Mouse (Mus musculus): ENCODE data around the gene Las1l. TPM values are rescaled to one million over a fixed set of nuclear protein-coding genes. Genes with fewer than 3 reads are reported as not detected.
A peak's percentile ranks its signal among the peaks of the same experiment; 100 is the strongest.

The Las1l gene
- total RNA-seq, 1 experiment: 56.1 TPM

GRCm38 (mm10) chrX:95969936-95970335 is 13.2 kb upstream of the Las1l start:
- H3K4me3 ChIP-seq (ENCODE audit: insufficient read depth in 1 of 2, low read depth in 1 of 2, low read length in 2 of 2, poor library complexity in 1 of 2, severe bottlenecking in 1 of 2): no peak overlapping the region
- no peak for TF ChIP-seq CHD2 (IDR thresholded peaks at IDR 0.05; ENCODE audit: low read depth, low read length)
- TF ChIP-seq ZC3H11A (IDR thresholded peaks at IDR 0.05; ENCODE audit: borderline replicate concordance, low read depth, low read length): no peak
- TF ChIP-seq ZNF384 (IDR thresholded peaks at IDR 0.05; ENCODE audit: low read depth, low read length): no peak
- no peak for TF ChIP-seq HCFC1 (IDR thresholded peaks at IDR 0.05; ENCODE audit: borderline replicate concordance, insufficient read depth, low read length)
- TF ChIP-seq MAFK (IDR thresholded peaks at IDR 0.05; ENCODE audit: insufficient read depth, low read depth, low read length): no peak

GRCm38 (mm10) chrX:95969116-95969515 is 12.4 kb upstream of the Las1l start:
- in situ Hi-C loops (cut with MboI; ENCODE audit: low sequenced_read_pairs in 2 of 2, unreplicated experiment in 2 of 2): no loop called here
- peaks cover 0 to 7% of the 10 kb centered on the region in 2 experiments; a peak in 1 of 4 replicates for H3K4me1 ChIP-seq (ENCODE audit: control insufficient read depth in 2 of 2, insufficient read depth in 2 of 2, low read length in 2 of 2, poor library complexity in 1 of 2)
- H3K36me3 ChIP-seq (ENCODE audit: control insufficient read depth, insufficient read depth, low read length, poor library complexity, severe bottlenecking): no peaks in the 10 kb centered on the region
- H3K27ac ChIP-seq (ENCODE audit: insufficient read depth, low read depth, low read length, poor library complexity, severe bottlenecking): no peak overlapping the region; the same call in 1 of the 2 replicates
- H3K9ac ChIP-seq (ENCODE audit: insufficient read depth, low read depth, low read length, poor library complexity, severe bottlenecking): peak overlapping the region; percentile 52; the same call in 1 of the 2 replicates
- TF ChIP-seq CHD2 (IDR thresholded peaks at IDR 0.05; ENCODE audit: low read depth, low read length) (no peak), ZNF384 (IDR thresholded peaks at IDR 0.05; ENCODE audit: low read depth, low read length) (no peak), MAFK (IDR thresholded peaks at IDR 0.05; ENCODE audit: insufficient read depth, low read depth, low read length) (no peak), HCFC1 (IDR thresholded peaks at IDR 0.05; ENCODE audit: borderline replicate concordance, insufficient read depth, low read length) (no peak), ZC3H11A (IDR thresholded peaks at IDR 0.05; ENCODE audit: borderline replicate concordance, low read depth, low read length) (no peak)
- H3K4me3 ChIP-seq (ENCODE audit: insufficient read depth in 1 of 2, low read depth in 1 of 2, low read length in 2 of 2, poor library complexity in 1 of 2, severe bottlenecking in 1 of 2): peak overlapping the region in 1 of 2 experiments; percentile 27; a peak in 2 of 4 replicates
- no peaks in the 10 kb centered on the region for H3K9me3 ChIP-seq (ENCODE audit: control insufficient read depth, insufficient read depth, low read depth, low read length)
- DNase-seq (ENCODE audit: low read depth, low spot score): no peak

More at GRCm38 (mm10) chrX:95969936-95970335, 13.2 kb upstream of the Las1l start:
- Histone ChIP-seq H3K9ac (ENCODE audit: insufficient read depth, low read depth, low read length, poor library complexity, severe bottlenecking) (no peak overlapping the region), H3K36me3 (ENCODE audit: control insufficient read depth, insufficient read depth, low read length, poor library complexity, severe bottlenecking) (no peaks in the 10 kb centered on the region), H3K4me1 (ENCODE audit: control insufficient read depth in 2 of 2, insufficient read depth in 2 of 2, low read length in 2 of 2, poor library complexity in 1 of 2) (peaks cover 0 to 7% of the 10 kb centered on the region in 2 experiments; a peak in 1 of 4 replicates), H3K27ac (ENCODE audit: insufficient read depth, low read depth, low read length, poor library complexity, severe bottlenecking) (no peak overlapping the region), H3K9me3 (ENCODE audit: control insufficient read depth, insufficient read depth, low read depth, low read length) (no peaks in the 10 kb centered on the region)
- no peak for DNase-seq (ENCODE audit: low read depth, low spot score)
- in situ Hi-C loops (cut with MboI; ENCODE audit: low sequenced_read_pairs in 2 of 2, unreplicated experiment in 2 of 2): no loop called here

GRCm38 (mm10) chrX:95968594-95968965 is 11.8 kb upstream of the Las1l start:
- Histone ChIP-seq H3K36me3 (ENCODE audit: control insufficient read depth, insufficient read depth, low read length, poor library complexity, severe bottlenecking) (no peaks in the 10 kb centered on the region), H3K27ac (ENCODE audit: insufficient read depth, low read depth, low read length, poor library complexity, severe bottlenecking) (peak overlapping the region; percentile 25; the same call in 1 of the 2 replicates), H3K4me1 (ENCODE audit: control insufficient read depth in 2 of 2, insufficient read depth in 2 of 2, low read length in 2 of 2, poor library complexity in 1 of 2) (peaks cover 0 to 7% of the 10 kb centered on the region in 2 experiments; a peak in 1 of 4 replicates), H3K9ac (ENCODE audit: insufficient read depth, low read depth, low read length, poor library complexity, severe bottlenecking) (peak overlapping the region; percentile 72), H3K9me3 (ENCODE audit: control insufficient read depth, insufficient read depth, low read depth, low read length) (no peaks in the 10 kb centered on the region), H3K4me3 (ENCODE audit: insufficient read depth in 1 of 2, low read depth in 1 of 2, low read length in 2 of 2, poor library complexity in 1 of 2, severe bottlenecking in 1 of 2) (peak overlapping the region; percentile 63 to 96)
- in situ Hi-C loops (cut with MboI; ENCODE audit: low sequenced_read_pairs in 2 of 2, unreplicated experiment in 2 of 2): no loop called here
- DNase-seq (ENCODE audit: low read depth, low spot score): peak; percentile 79
- TF ChIP-seq ZNF384 (IDR thresholded peaks at IDR 0.05; ENCODE audit: low read depth, low read length) (no peak), ZC3H11A (IDR thresholded peaks at IDR 0.05; ENCODE audit: borderline replicate concordance, low read depth, low read length) (no peak), MAFK (IDR thresholded peaks at IDR 0.05; ENCODE audit: insufficient read depth, low read depth, low read length) (no peak), HCFC1 (IDR thresholded peaks at IDR 0.05; ENCODE audit: borderline replicate concordance, insufficient read depth, low read length) (no peak), CHD2 (IDR thresholded peaks at IDR 0.05; ENCODE audit: low read depth, low read length) (no peak)

GRCm38 (mm10) chrX:95967847-95968593 is 11.3 kb upstream of the Las1l start:
- Histone ChIP-seq H3K9ac (ENCODE audit: insufficient read depth, low read depth, low read length, poor library complexity, severe bottlenecking) (peak overlapping the region; percentile 72), H3K36me3 (ENCODE audit: control insufficient read depth, insufficient read depth, low read length, poor library complexity, severe bottlenecking) (no peaks in the 10 kb centered on the region), H3K27ac (ENCODE audit: insufficient read depth, low read depth, low read length, poor library complexity, severe bottlenecking) (peak overlapping the region; percentile 25), H3K4me1 (ENCODE audit: control insufficient read depth in 2 of 2, insufficient read depth in 2 of 2, low read length in 2 of 2, poor library complexity in 1 of 2) (peaks cover 0 to 7% of the 10 kb centered on the region in 2 experiments; a peak in 1 of 4 replicates), H3K4me3 (ENCODE audit: insufficient read depth in 1 of 2, low read depth in 1 of 2, low read length in 2 of 2, poor library complexity in 1 of 2, severe bottlenecking in 1 of 2) (peak overlapping the region; percentile 63 to 96), H3K9me3 (ENCODE audit: control insufficient read depth, insufficient read depth, low read depth, low read length) (no peaks in the 10 kb centered on the region)
- no peak for TF ChIP-seq MAFK (IDR thresholded peaks at IDR 0.05; ENCODE audit: insufficient read depth, low read depth, low read length)
- DNase-seq (ENCODE audit: low read depth, low spot score): peak; percentile 66
- in situ Hi-C loops (cut with MboI; ENCODE audit: low sequenced_read_pairs in 2 of 2, unreplicated experiment in 2 of 2): no loop called here
